Mouse (Mus musculus) myocyte (in vitro differentiated cells): ENCODE data around the gene Pbrm1.

Source experiments
- E2F4 ChIP-seq: IDR thresholded peaks from one replicate; pipeline ENCODE4 v1.6.1; 2011; ENCODE audit warnings: mild to moderate bottlenecking, control low read depth, moderate library complexity; ENCODE audit not compliant: insufficient read depth
- MAX ChIP-seq: IDR thresholded peaks from one replicate; pipeline ENCODE4 v1.6.1; 2011; ENCODE audit warnings: low read depth, mild to moderate bottlenecking, control low read depth
- POLR2A ChIP-seq: IDR thresholded peaks from one replicate; pipeline ENCODE4 v1.6.1; 2011; ENCODE audit warnings: low read depth, mild to moderate bottlenecking, control low read depth, moderate library complexity; ENCODE audit not compliant: insufficient read length
- POLR2AphosphoS2 ChIP-seq: IDR thresholded peaks from one replicate; pipeline ENCODE4 v1.6.1; 2011; ENCODE audit warnings: low read depth, control low read depth; ENCODE audit not compliant: insufficient read length
- SRF ChIP-seq: IDR thresholded peaks from one replicate; pipeline ENCODE4 v1.6.1; 2011; ENCODE audit warnings: low read depth; ENCODE audit not compliant: control insufficient read depth, insufficient read length
- TCF3 ChIP-seq: IDR thresholded peaks from one replicate; pipeline ENCODE4 v1.6.1; 2011; ENCODE audit warnings: low read depth, control low read depth; ENCODE audit not compliant: insufficient read length
- USF1 ChIP-seq: IDR thresholded peaks from one replicate; pipeline ENCODE4 v1.6.1; 2011; ENCODE audit warnings: low read depth, mild to moderate bottlenecking, control low read depth, moderate library complexity

- TF ChIP-seq USF1 = no peak
- TF ChIP-seq POLR2A = no peak
- TF ChIP-seq E2F4 = no peak
- TF ChIP-seq POLR2AphosphoS2 = no peak
- no peak for TF ChIP-seq SRF
- no peak for TF ChIP-seq TCF3
- TF ChIP-seq MAX = no peak
Observed at GRCm38 (mm10) chr14:31125106-31126075, 106.5 kb downstream of the Pbrm1 start.
